Mouse (Mus musculus) gastrocnemius, adult 2 months (tissue): ENCODE measurements around the gene Alkbh8. TPM values are rescaled to one million over a fixed set of nuclear protein-coding genes. Genes with fewer than 3 reads are reported as not detected.
"Not testable (repeated sequence)": the region's sequence is repeated elsewhere in the genome, so short reads cannot be mapped to it uniquely, and the experiment has no call there.

Experiments
- DNase-seq: peaks from one replicate; pipeline ENCODE4 v3.0.0; 2022
- H3K27ac ChIP-seq: fragments of 200-600 bp; 2 replicates; pipeline ENCODE4 v1.8.1; 2022; ENCODE audit warnings: mild to moderate bottlenecking
- H3K4me3 ChIP-seq: fragments of 200-600 bp; 2 replicates; pipeline ENCODE4 v1.8.1; 2022; ENCODE audit warnings: mild to moderate bottlenecking, moderate library complexity
- CTCF ChIP-seq: fragments of 200-600 bp; IDR thresholded peaks from 2 replicates; pipeline ENCODE4 v1.8.1; 2022; ENCODE audit warnings: antibody characterized with exemption, mild to moderate bottlenecking, moderate library complexity
- intact Hi-C: fragments of 180-260 bp; cut with DNase I; formaldehyde crosslinking; loops from one replicate; pipeline ENCODE4 v1.15.1; 2025
- total RNA-seq, 2 experiments: library from RNA; stranded (reverse); gene quantifications; 2 replicates each; pipeline ENCODE4 v1.2.3; 2021

Alkbh8 gene
- total RNA-seq, 2 experiments from 2014 or later = 18.7 to 26.1 TPM

DNA sequence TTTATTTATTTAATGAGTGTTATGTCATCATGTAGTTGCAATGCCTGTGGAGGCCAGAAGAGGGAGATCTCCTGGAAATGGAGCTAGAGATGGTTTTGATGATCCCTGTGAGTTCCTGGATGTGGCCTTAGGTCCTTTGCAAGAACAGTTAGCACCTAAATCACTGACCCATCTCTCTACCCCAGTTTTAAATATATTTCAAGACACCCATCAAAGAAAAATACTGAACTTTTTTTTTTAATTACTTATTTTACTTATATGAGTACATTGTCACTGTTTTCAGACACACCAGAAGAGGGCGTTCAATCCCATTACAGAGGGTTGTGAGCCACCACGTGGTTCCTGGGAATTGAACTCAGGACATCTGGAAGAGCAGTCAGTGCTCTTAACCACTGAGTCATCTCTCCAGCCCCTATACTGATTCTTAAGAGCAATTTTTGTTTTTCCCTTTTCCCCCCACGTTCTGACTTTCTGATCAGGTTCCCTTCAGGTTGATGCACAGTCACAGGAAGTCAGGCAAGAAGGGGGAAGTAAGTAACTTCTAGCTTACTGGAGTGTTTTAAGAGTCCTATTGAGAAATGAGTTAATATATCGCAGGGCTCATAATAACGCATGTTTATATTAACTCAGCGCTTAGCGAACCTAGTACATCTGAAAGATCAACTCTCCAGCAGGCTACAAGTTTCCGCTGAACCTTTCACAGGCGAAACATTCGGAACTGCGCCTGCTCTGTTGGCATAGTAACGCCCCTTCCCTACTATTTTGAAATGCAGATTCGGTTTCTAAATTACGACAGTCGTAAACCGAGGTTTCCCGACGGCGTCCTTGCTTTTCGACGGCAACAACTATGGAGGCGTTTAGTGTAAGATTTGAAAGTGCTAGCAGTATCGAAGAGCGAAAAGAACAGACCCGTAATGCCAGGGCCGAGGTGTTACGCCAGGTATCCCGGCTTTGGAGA lies 68.6 kb downstream of the Alkbh8 start, which contains the start of gene Cwf19l2:
Gene Cwf19l2, plus strand, starts transcription at position 342 of the 958 bp plus-strand sequence.
- intact Hi-C loops = loop anchor here (5.0 kb wide), 1 partner anchor 974 kb away; the partner anchor contains the start of gene Msantd4
- peak; percentile 54 for TF ChIP-seq CTCF

GRCm38 (mm10) chr9:3404372-3404771 lies 69.4 kb downstream of the Alkbh8 start:
- peak overlapping the region; percentile 92 for H3K27ac ChIP-seq
- intact Hi-C loops = loop anchor here (5.0 kb wide), 1 partner anchor 973 kb away; the partner anchor contains the start of gene Msantd4
- DNase-seq = no peak
- peak overlapping the region; percentile 82 for H3K4me3 ChIP-seq
- TF ChIP-seq CTCF = no peak

More for the DNA sequence above, 68.6 kb downstream of the Alkbh8 start, which contains the start of gene Cwf19l2:
- Histone ChIP-seq H3K4me3 (peak within 1 kb of the TSS; percentile 82), H3K27ac (peak within 1 kb of the TSS; percentile 92)
- peak; percentile 84 for DNase-seq

GRCm38 (mm10) chr9:3439555-3440300 lies 104.8 kb downstream of the Alkbh8 start:
- H3K4me3 ChIP-seq, intact Hi-C loops, DNase-seq, H3K27ac ChIP-seq: not testable (repeated sequence)

Other genes with a start within 250 kb of the Alkbh8 start
- 10 to 100 TPM; 17.8 to 19.2 TPM for gene Cwf19l2, start 68.5 kb downstream of the Alkbh8 start, total RNA-seq
- 1 to 10 TPM; 4.3 to 5.4 TPM for gene Gucy1a2, start 197.6 kb downstream of the Alkbh8 start, total RNA-seq